Mouse (Mus musculus) liver, embryonic 16.5 days (tissue): Measurements from ENCODE around the gene Surf1. TPM values are rescaled to one million over a fixed set of nuclear protein-coding genes. Genes with fewer than 3 reads are reported as not detected.

Experiments used
- ATAC-seq: fragments of 200-750 bp; cut with Nextera tagmentation; 2 replicates; pipeline ENCODE4 v1.8.0; 2017; ENCODE audit warnings: low read depth, mild to moderate bottlenecking, moderate number of reproducible peaks, moderate library complexity
- H3K27ac ChIP-seq: fragments of 300-500 bp; sonication (generic); 2 replicates; pipeline ENCODE4 v1.5.1; 2014; ENCODE audit warnings: mild to moderate bottlenecking, low read length
- H3K27me3 ChIP-seq: fragments of 300-500 bp; sonication (generic); 2 replicates; pipeline ENCODE4 v1.6.1; 2014; ENCODE audit warnings: low read depth, low read length, mixed read lengths; ENCODE audit not compliant: control insufficient read depth, insufficient read depth
- H3K36me3 ChIP-seq: fragments of 300-500 bp; sonication (generic); 2 replicates; pipeline ENCODE4 v1.6.1; 2014; ENCODE audit warnings: mild to moderate bottlenecking; ENCODE audit not compliant: control insufficient read depth, insufficient read depth
- H3K4me1 ChIP-seq: fragments of 300-500 bp; sonication (generic); 2 replicates; pipeline ENCODE4 v1.6.1; 2014; ENCODE audit warnings: low read depth, low read length, mixed read lengths; ENCODE audit not compliant: control insufficient read depth
- H3K4me2 ChIP-seq: fragments of 300-500 bp; sonication (generic); 2 replicates; pipeline ENCODE4 v1.6.1; 2014; ENCODE audit warnings: low read depth, low read length, mixed read lengths
- H3K4me3 ChIP-seq: fragments of 300-500 bp; sonication (generic); 2 replicates; pipeline ENCODE4 v1.5.1; 2014; ENCODE audit warnings: low read depth, mild to moderate bottlenecking, low read length
- H3K9ac ChIP-seq: fragments of 300-500 bp; sonication (generic); 2 replicates; pipeline ENCODE4 v1.6.1; 2014; ENCODE audit warnings: low read depth, low read length
- H3K9me3 ChIP-seq: fragments of 300-500 bp; sonication (generic); replicated peaks from 2 replicates; pipeline ENCODE4 v1.6.1; 2016; ENCODE audit warnings: low read length; ENCODE audit not compliant: control insufficient read depth
- WGBS: fragments of 180-500 bp; shearing (Covaris S2); extraction: QIAGEN DNeasy Blood & Tissue Kit; methylation state at CpG from one replicate; pipeline ENCODE4 v1.1.7; 2014; ENCODE audit not compliant: insufficient replicate concordance; 5-methylcytosine and 5-hydroxymethylcytosine counted together
- polyA plus RNA-seq: library from polyadenylated mRNA; unstranded; fragments of >200 nt; fragmentation: Nextera tagmentation; extraction: Ambion mirVana; gene quantifications from 2 replicates; pipeline ENCODE4 v1.2.1, GENCODE M21; 2015

The Surf1 gene
- polyA plus RNA-seq, 1 experiment from 2014 or later = 31.5 TPM

DNA sequence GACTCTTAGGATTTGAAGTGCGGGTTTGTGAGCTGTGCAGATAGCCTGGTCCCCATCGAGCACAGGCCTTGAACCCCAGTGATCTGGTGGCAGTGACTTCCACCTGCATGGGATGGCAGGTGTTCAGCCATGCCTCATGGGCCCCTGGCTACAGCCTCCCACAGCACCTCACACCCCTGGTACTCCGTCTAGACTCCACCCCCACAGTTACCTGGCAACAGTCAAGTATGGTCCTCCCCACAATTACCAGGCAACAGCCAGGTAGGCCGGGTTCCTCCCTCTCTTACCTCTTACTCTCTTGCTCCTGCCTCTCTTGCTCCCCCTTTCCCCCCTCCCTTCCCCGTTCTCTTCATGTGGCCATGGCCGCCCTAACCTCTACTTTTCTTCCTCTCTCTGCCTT lies 45.7 kb downstream of the Surf1 start:
- no peaks in the 10 kb centered on the region for H3K36me3 ChIP-seq

DNA sequence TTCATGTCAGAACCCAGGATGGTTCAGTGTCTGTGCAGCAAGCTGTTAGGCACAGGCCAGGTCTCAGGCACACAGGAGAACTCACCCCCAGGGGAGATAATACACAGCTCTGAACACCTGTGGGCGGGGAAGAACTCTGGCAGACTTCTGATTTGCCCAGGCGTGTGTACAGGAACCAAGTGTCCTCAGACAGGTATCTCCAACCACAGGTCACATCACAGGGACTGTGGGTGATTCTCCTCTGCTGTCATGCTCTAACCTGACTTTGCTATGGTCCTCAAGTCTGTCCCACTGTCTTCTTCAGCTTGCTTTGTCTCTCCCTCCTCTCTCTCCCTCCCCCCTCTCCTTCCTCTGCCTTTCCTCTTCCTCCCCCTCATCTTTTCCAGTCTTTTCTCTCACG lies 51.5 kb downstream of the Surf1 start, which contains the start of gene Abo:
Gene Abo, minus strand, starts transcription at position 101 of the 400 bp plus-strand sequence.
- Histone ChIP-seq H3K4me3 (no peak within 1 kb of the TSS), H3K27me3 (no peaks in the 10 kb centered on the region), H3K4me2 (no peak within 1 kb of the TSS), H3K9me3 (no peaks in the 10 kb centered on the region), H3K27ac (no peak within 1 kb of the TSS), H3K9ac (no peak within 1 kb of the TSS), H3K4me1 (no peaks in the 10 kb centered on the region), H3K36me3 (no peaks in the 10 kb centered on the region)
- 33% methylated on average over 3 of the region's 3 CpGs for whole genome bisulfite sequencing
- no peak for ATAC-seq

More for the DNA sequence above, 45.7 kb downstream of the Surf1 start:
- Histone ChIP-seq H3K27me3 (no peaks in the 10 kb centered on the region), H3K4me1 (no peaks in the 10 kb centered on the region), H3K9me3 (no peaks in the 10 kb centered on the region), H3K4me3 (no peak overlapping the region), H3K9ac (no peak overlapping the region), H3K4me2 (no peak overlapping the region), H3K27ac (no peak overlapping the region)
- no peak for ATAC-seq
- 49% methylated on average over 6 of the region's 6 CpGs for WGBS

Other genes with a start within 250 kb of the Surf1 start
- not detected in 2 replicates for gene Lcn4, start 245.2 kb downstream of the Surf1 start, polyA plus RNA-seq
- not detected in 2 replicates for gene Abo, start 51.6 kb downstream of the Surf1 start, polyA plus RNA-seq
- gene Surf6, start 13.7 kb downstream of the Surf1 start, polyA plus RNA-seq = 8.7 and 9.4 TPM in 2 replicates
- 19.5 and 20.8 TPM in 2 replicates for gene Med22, start 5.9 kb downstream of the Surf1 start, polyA plus RNA-seq
- 297 and 333 TPM in 2 replicates for gene Rpl7a, start 5.8 kb downstream of the Surf1 start, polyA plus RNA-seq
- gene Surf2, start 163 bp downstream of the Surf1 start, polyA plus RNA-seq = 17.4 and 17.9 TPM in 2 replicates
- 119 and 121 TPM in 2 replicates for gene Surf4, start 17.4 kb upstream of the Surf1 start, polyA plus RNA-seq
- gene Stkld1, start 17.5 kb upstream of the Surf1 start, polyA plus RNA-seq = 0.04 TPM in 2 replicates
- gene Rexo4, start 47.9 kb upstream of the Surf1 start, polyA plus RNA-seq = 16.7 and 17.5 TPM in 2 replicates
- 1.8 and 2.0 TPM in 2 replicates for gene Adamts13, start 56.9 kb upstream of the Surf1 start, polyA plus RNA-seq
- 13.7 and 14.3 TPM in 2 replicates for gene Cacfd1, start 93.4 kb upstream of the Surf1 start, polyA plus RNA-seq
- gene Slc2a6, start 111.5 kb upstream of the Surf1 start, polyA plus RNA-seq = 0.32 and 0.40 TPM in 2 replicates
- 0.90 and 2.8 TPM in 2 replicates for gene Mymk, start 155.6 kb upstream of the Surf1 start, polyA plus RNA-seq
- 0.40 and 0.76 TPM in 2 replicates for gene Adamtsl2, start 162.8 kb upstream of the Surf1 start, polyA plus RNA-seq
- not detected in 2 replicates for gene Fam163b, start 226.0 kb upstream of the Surf1 start, polyA plus RNA-seq
- 0.07 and 0.15 TPM in 2 replicates for gene Dbh, start 248.7 kb upstream of the Surf1 start, polyA plus RNA-seq